Mouse (Mus musculus) spleen, postnatal 4 days (tissue): ENCODE data around the gene Gm14226.
"Not testable (repeated sequence)": the region's sequence is repeated elsewhere in the genome, so short reads cannot be mapped to it uniquely, and the experiment has no call there.

Source experiments
- DNase-seq, 2 experiments: peaks; one replicate each; pipeline ENCODE4 v3.0.0; 2022; ENCODE audit warnings: low spot score in 2 of 2

Gene Gm14226

DNA sequence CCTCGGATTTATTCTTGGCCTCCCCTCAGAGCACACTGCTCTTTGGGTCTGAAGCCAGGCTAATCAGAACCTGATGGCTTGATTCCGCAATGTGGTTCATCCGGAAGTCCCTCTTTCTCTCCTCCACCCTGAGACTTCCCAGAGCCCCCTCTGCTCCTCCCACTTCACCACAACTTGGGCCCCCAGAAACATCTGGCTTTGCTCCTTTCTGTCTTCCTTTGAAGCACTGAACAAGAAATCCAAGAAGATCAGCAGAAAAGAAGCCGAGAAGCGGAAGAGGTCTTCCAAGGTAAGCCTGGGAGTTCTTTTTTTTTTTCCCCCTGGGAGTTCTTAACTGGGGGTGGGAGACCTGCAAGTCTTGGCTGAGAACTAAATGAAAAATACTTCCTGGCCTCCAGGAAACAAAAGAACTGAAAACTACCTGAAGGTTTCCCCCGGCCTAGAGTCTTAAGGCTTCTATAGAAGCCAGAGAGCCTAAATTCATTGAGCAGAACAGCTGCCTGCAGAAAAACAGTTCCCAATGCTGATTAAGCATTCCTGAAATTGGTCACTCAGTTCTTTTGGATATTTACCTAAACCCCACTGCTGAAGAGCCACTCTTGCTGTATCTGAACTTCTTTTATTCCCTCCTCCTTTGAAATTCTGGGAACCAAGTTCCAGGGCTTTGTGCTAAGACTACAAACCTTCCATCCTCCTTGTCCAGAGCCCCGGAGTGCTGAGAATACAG, 29.5 kb downstream of the Gm14226 start:
- DNase-seq, result no peak

DNA sequence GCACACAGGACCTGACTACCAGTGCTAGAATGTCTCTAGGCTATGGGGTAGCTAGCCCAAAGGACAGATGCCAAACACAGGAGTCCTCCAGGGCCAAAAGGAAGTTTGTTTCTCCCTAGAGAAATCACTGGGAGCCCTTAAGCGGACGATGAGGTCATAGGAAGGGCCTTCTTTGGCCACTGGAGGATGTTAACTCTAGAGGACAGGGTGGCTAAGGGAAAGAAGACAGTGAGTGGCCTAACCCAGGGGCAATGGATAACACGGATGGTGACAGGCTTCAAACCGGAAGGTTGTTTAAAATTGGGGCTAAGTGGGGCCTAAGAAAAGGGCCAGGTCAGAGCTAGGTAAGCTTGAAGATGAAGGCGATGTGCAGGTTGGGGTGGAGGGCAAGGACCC, 32.0 kb downstream of the Gm14226 start:
- DNase-seq, result no peak

DNA sequence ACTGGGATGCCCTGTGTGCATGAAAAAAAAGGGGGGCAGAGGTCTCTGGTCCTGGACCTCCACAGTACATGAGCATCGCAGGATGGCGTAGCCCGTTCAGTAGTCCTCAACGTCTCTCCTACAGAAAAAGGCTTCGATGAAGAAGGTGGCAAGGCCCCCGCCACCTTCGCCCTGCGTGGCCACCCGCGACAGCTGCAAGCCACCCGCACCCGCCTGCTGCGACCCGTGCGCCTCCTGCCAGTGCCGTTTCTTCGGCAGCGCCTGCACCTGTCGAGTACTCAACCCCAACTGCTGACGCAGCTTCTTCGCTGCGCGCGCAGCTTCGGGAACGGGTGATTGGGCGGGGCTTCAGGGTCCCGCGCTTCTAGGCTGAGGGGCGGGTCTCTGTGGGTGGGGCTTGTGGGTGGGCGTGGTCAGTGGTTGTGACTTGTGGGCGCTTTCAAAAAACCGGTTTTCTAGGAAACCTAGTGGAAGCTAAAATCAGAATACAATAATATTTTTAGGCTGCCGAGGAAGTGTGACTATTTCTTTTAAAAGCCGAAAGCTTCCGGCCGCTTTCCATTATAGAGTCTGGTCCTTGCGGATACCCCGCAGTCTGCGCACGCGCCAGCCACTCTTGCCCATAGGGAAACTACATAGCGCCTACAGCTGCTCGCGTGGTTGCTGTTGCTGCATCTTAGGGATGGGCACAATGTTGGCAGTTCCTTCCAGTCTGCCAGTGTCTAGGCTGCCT, 32.6 kb downstream of the Gm14226 start:
- DNase-seq, result peak; percentile 98 to 99

DNA sequence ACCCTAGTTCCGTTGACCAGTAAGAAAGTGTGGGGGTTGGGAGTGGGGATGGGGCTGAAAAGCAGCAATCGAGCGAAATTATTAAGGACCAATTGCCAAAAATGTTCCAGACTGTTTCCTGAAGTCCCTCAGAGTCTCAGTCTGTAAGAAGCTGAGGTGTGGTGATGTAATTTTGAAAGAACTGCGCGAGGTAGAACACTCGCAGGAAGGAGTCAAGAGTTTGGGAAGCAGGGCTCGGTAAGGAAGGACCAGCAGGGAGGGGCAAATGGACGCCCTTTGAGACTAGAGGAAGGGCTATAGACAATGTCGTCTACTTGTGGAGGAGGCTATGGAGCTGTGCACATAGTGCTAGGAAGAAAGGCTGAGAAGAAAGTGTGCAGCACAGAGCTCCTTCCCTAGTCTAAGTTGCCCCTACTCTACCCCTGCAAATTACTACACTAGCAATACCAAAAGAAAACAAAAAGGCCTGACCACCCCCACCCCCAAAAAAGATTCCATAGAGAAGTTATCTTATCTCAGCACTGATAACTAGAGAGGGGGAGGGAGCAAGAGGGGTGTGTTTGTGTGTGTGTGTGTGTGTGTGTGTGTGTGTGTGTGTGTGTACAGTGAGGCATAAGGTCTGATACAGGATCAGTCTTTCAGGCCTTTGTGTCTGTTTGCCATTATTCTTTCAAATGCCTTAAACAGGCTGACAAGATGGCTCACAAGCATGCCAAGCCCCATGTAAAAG, 33.7 kb downstream of the Gm14226 start:
- DNase-seq, result no peak

DNA sequence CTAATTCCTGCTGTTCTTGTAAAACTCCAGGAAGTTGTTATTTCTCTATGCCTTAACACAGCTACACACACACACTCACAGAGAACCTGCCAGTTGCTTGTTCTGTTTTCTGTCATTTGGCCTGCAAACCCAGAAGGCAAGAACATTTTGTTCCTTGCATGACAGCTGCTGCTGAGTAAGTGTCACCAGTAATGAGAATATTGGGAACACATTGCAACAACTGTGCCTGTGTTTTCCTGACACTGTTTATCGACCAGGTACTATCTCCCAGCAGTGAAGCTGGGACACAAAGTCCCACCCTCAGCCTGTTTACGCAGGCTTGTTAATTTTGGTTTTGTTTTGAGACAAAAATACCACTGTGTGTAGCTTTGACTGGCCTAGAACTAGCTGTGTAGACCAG, 34.6 kb downstream of the Gm14226 start:
- DNase-seq, result no peak

DNA sequence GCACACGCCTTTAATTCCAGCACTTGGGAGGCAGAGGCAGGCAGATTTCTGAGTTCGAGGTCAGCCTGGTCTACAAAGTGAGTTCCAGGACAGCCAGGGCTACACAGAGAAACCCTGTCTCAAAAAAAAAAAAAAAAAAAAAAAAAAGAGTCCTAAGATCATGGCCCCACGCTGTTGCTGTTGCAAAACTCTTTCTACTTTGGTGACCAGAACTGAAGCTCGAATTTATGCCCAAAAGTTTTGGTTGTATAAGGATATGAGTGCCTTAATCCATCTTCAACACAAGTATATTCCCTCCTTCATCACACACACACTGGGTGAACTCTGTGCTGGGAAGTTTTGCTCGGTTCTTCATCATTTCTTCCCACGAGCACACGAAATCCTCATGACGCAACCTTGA, 35.4 kb downstream of the Gm14226 start:
- not testable (repeated sequence) for DNase-seq

DNA sequence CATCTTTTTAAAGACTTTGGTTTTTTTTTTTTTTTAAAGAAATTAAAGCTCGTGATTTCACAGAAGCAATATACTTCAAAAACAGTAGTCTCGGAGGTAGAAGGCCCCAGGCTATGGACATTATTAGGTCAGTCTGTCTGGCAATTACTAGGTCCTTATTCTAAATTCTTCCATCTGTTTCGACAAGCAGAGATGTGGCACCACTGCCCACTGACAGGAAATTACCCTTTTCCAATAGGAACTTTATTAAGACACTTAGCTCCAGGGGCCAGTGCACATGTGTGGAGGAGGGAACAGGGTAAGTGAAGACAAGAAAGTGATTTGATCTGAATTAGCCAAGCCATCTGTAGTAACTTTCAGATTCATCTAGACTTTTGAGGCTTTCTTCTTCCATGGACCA, 36.6 kb downstream of the Gm14226 start:
- no peak for DNase-seq

DNA sequence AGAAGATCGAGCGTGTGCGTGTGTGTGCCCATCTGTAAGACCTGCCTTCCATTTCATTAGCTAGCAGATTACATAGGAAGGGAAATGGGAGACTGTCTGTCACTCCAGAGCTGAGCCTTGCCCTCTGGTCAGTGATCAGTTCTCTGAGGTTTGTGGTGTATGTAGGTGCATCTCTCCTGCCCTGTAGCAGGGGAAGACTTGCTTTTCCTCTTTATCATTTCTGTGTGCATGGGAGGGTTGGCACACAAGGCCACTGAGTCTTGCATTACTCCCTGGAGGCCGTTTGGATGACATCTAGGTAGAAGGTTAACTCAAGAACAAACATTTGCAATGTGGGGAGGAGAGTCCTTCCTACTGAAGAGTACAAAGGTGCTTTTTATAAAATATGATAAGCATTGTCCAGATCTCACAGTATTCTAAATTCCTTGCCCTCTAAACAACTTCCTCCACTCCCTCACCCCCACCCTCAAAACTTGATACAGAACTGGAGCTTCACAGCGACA, 38.1 kb downstream of the Gm14226 start:
- DNase-seq, result no peak

DNA sequence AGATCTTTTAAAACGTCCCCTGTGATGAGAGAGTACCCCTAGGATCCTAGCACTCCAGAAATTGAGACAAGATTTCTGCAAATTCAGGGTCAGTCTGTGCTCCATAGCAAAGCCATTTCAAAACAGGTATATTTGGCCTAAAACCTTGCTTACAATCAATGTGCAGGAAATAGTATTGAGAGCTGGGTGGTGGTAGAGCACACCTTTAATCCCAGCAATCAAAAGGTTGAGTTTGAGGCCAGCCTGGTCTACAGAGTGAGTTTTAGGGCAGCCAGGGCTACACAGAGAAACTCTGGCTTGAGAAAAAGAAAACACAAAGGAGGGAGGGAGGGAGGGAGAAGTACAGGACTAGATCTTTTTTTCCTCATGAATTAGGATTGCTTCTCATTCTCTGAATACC, 39.3 kb downstream of the Gm14226 start:
- DNase-seq, result no peak

DNA sequence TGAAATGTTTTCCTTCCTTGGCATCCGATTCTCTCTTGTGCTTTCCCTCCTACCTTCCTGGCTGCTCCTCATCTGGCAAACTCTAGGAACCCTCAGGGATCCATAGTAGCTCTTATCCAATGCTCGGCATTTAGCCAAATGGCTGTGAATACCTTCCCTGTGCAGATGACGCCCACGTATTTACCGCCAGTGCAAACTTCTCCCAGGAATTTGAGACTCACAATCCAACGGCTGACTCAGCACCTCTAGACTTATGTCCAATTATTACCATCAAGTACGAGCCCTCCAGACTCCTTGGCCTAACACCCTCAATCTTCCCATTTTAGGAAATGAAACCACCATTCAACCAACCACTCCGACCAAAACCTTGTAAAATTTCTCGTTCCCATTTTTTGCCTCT, 53.0 kb downstream of the Gm14226 start:
- no peak for DNase-seq

DNA sequence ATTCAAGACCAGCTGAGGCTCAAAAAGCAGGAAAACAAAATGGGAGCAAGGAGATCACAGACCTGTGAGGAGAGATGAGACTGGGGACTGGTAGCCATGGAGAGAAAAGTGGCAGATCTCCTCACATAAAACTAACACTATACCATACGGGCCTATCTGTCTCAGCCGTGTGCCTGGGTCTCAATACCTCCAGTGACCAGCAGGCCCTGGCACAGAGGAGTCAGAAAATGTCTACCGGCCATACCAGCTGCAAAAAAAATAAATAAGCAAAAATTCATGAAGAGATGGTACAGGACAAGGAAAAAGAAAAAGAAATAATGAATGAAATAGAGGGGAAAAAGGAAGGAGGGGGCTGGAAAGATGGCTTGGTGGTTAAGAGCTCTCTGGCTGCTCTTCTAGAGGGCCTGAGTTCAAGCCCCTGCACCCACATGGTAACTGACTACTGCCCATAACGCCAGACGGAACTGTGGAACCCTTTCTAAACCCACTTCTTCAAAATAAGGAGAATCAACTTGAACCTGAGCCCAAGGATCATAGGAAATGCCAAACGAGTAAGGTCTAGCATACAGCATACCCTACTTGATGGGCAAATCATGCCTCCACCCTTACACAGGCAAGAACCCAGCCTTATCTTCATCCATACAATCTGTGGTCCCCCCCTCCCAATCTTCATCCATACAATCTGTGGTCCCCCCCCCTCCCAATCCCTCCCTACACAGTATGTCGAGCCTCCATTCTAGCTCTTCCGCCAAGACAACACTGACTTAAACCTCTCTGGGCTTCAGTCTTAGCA, 54.5 kb downstream of the Gm14226 start:
- no peak for DNase-seq

DNA sequence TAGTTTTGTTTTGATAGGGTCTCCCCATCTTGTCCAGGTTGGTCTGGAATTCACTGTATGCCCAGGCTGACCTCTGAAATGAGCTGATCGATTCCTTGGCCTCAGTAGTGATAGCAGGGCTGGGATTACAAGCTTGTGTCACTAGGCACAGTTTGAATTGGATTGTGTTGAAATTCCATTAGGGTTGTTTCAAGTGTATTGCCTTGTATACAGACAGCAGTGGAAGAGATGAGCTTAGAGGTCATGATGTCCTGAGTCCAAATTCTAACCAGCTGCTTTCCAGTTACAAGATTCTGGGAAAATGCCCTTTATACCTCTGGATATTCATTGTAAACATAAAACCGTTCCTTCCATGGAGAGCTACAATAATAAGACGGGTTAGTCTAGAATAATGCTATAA, 55.3 kb downstream of the Gm14226 start:
- no peak for DNase-seq

DNA sequence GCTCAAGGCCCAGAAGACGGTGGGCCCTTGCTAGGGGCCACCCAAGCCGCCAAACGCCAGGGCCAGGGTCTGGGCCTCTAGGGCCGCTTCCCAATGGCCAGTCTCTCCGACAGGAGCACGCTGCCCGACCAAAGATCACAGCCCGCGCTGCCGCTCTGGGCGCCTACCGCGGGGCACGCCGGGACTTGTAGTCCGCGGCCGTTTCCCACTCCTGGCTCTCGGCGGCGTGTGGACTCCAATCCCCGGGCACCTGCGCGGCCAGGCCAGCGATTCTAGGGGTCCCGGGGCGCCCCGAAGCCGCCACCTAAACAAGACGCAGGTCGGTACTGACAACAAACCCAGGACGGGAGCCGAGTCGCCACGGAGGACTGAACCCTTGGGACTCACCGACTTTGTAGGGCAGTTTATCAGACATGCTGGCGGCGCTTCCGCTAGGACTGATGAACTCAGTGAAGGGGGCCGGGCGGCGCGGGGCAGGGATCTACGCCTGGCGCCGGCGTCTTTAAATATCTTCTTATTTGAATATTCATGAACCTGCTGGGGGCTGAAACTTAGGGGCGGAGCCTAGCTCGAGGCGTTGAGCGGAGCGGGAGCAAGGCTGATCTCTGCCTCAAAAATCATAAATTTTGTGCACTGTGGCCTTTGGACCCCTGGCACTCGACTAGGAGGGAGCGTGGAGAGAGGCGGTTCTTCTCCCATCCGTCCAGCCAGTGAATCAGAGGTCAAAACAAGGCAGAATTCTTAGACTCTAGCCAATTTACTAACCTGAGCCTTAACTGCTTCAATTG, 56.1 kb downstream of the Gm14226 start, which contains the start of gene Ahcy:
TSS of gene Ahcy (minus strand) at position 520 of the 788 bp plus-strand sequence.
- DNase-seq, result peak; percentile 87 to 93

DNA sequence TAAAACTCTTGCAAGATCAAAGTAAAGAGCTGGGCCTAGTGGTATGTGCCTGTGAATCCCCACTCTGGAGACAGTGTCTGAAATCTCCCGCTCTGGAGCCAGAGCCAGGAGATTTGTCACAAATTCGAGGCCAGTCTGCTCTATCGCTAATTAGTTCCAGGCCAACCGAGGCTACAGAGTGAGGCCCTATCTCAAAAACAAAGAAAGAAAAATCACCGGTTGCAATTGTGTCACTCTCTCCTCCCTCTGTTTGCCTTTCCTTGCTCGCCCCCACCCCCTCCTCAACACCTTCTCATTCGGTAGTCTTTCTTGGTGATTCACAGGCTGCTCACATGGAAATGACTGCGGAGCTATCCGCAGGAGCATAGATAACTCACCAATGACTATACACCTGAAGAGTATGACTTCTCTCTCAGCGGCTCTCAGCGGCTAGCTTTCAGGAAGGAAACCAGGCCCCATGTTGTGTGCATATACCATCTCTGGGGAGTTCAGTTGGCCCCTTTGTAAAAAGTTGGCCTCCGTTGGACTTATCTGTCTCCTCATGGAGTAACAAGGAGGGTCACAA, 56.8 kb downstream of the Gm14226 start:
- DNase-seq, result peak; percentile 21 to 69

DNA sequence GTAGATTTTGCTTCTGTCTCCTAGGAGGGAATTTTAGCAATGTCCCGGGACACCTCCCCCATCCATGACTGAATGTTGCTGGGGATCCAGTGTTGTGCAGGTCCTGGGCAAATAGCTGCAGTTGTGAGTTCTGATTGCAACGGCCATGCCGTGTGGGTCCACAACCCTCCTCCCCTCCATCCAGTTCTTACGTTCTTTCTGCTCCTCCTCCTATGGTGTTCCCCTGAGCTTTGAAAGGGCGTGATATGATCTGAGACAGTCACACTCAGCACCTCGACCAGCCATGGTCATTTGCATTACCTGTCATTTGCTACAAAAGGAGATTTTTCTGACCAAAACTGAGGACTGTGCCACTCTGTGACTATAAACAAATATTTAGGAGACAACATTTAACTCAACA, 57.6 kb downstream of the Gm14226 start:
- DNase-seq, result no peak
